Mouse (Mus musculus): ENCODE data around the gene Dgki.

Gene Dgki

DNA sequence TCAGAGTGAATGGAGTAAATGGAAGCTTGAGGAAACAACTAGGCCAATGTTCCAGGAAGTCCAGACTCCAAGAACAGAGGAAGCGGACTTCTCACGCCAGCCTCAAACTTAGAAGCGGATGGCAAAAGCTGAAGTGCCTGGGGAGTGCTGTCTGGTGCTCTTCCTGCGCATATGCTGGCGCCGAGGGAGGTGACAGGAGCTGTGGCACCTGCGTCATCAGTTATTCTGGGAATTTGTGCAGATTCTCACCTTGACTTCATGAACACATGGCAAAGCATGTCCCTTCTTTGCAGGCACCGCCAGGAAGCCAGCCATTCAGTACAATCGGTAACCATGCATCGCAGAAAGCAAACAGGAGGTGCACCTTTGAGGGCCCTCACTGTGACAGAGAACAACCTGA is 301.0 kb downstream of the Dgki start:
- DNase-seq: peak; percentile 34

DNA sequence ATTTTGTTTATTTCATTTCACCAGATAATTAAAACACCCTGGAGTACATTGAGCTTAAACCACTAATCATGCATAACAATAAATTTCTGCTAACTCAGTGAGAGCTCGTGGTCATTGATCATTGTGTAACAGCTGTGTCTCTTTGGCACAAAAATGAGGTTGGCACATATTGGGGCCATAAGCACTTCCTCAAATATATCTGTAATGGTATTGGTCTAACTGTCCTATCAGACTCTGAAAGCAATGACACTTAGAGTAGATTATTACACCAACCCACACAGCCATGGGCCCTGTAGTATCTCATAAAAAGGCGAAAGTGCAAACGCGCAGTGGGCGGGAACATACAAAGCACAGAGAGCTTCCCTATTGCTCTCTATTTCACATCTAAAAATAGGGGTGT is 305.7 kb downstream of the Dgki start:
- DNase-seq: no peak

DNA sequence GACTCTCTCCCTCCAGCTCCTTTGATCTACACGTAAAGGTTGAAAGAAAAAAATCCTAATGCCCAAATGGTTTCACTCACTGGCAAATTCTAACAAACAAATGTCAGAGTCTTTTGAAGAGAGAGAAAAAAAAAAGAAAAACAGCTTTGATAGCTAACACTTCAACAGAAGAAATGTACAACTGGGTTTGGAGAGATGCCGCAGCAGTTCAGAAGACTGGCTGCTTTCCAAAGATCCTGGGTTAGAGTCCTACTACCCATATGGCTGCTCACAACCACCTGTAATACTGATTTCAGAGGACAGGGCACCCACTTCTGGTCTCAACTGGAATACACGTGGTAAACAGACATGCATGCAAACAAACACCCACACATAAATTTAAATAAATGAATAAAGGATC is 309.8 kb downstream of the Dgki start:
- DNase-seq: no peak

DNA sequence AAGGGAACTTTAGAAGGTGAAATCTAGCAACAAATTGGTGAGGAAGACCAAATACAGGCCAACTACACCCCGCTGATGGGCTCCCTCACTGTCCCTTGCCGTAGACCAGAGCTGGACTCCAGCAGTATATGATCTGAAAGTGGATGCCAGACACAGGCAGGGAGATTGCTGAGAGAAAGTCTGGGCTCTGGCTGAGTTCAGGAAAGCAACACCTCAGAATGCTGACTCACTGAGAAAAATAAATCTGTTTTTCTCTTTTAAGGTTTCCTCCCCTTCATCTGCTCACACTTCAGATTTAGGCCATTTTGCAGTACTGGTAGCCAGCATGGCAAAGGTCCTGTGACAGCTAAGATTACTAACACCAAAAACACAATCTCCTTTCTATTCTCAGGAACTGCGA is 311.2 kb downstream of the Dgki start:
- DNase-seq: no peak

DNA sequence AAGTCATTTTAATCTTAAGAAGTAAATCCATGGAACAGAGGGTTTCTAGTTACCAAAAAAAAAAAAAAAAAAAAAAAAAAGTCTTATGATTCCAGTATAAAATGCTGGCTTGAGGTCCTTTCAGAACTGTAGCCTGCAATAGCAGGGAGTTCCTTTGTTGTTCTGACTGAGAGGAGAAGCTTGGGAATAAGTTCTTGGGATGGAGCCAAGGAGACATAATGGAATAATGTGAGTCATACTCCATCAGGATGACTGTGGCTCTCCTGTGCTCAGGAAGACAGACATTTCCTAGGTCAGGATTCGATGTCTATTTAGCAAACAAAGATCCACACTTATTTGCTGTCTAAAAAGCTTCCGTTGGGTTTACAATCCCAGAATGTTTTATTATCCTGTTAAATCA is 318.3 kb downstream of the Dgki start:
- peak; percentile 54 for DNase-seq

DNA sequence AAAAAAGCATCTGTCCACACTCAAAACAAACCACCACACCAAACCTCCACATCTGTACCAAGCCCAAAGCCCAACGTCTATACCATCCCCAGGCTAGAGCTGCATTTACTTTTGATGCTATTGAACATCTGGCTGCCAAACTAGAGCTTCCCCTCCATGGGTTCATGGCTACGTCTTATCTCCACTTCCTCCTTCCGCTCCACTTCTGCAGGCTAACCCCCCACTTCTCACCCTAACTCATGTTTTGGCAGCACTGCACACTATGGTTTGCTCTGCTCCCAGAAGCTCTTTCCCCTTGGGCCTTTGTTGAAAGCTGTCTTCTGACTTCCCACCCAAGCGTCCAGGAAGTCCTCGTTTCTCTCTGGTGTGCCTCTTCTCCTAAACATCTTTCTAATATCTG is 319.5 kb downstream of the Dgki start:
- no peak for DNase-seq

DNA sequence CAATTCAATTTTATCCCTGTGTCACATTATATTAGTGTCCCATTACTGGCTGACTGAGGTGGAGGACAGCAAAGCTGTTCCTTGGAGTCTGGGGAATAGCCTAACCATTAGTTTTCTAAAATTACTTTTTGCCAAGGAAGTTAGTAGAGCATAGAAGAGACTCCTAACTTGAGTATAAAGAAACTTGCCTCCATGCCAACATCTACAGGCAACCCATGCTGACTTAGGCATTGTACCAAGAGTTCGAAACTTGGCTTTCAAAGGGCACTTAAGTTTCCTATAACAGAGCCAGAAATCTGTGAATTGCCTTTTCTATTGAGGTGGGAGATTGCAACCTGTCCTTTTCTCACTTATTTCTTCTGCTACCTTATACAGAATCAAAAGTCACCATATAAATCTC is 321.8 kb downstream of the Dgki start:
- DNase-seq: no peak

DNA sequence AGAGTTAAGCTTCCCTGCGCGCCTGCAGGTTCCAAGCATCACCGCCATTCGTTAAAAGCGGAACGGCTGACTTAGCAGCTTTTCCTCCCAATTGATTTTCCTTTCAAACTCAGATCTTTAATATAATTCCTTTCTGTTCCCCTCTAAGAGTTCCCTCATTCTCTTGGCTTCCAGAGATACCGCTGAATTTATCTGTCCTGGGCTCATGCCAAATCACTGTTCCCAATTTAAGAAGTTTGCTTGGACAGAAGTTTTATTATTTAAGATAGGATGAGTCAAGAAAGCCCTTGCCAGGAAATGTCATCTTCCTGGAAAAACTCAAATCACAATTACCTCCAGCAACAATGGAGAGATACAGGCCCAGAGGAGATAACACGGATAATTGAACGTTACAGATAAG is 326.9 kb downstream of the Dgki start:
- no peak for DNase-seq

DNA sequence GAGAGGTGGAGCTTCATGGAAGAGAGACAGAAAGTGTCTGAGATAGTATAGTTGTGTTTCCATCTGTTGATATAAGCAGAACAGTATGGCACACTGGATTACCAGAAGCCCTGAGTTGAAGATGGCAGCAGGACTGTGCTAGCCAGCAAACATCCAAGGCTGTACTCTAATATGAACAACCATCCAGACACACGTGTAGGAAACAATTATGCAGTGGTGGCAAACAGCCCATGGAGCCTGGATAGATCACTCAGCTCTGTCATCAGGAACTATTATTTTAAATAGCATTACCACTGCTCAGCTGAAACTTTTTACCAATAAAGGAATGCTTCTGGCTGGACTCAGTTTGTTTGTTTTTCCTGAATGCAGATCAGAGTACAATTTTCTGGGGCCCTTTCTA is 327.5 kb downstream of the Dgki start:
- DNase-seq: no peak

DNA sequence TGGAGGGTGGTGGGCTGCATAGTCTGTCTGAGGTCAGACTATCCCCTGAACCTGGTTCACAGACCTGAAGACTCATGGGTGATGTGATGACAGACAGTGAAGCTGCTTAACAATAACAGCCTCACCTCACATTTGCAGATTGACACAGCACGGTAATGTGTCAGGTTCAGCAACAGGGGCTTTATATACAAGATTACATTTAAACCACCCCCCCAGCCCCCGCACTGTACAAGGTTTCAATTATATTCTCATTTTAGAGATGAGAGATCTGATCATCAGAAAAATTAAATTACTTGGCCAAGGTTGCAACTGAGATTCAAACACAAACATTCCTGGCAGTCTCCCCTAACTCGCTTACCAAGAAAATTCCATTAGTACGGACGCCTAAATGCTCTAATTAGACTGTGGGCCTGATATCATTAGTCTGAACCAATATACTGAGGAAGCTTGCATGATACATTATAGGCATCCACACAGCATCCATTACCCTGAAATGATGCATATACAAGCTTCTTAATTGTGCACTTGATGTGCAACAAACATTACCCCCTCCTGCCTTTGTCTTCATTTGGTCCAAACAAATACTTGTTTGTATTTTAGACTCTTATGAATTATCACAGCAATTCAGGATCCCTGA is 330.6 kb downstream of the Dgki start:
- DNase-seq: no peak

DNA sequence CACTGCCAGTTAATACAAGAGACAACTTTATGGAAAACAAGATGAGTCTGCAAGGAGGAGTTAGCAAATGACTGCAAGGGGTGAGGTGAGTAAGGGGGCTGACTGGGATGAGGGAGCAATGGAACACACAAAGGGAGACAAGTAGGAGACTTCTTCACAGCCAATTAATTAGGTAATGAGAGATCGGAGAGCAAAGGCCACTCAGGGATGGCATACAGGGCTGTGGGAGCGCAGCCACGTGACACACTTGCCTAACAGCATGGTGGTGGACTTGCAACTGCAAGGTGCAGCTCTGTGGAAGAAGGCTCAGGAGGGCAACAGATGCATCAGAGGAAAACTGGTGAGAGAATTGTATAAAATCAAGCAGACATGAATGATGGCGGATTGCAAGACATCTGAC is 339.3 kb downstream of the Dgki start:
- DNase-seq: no peak

DNA sequence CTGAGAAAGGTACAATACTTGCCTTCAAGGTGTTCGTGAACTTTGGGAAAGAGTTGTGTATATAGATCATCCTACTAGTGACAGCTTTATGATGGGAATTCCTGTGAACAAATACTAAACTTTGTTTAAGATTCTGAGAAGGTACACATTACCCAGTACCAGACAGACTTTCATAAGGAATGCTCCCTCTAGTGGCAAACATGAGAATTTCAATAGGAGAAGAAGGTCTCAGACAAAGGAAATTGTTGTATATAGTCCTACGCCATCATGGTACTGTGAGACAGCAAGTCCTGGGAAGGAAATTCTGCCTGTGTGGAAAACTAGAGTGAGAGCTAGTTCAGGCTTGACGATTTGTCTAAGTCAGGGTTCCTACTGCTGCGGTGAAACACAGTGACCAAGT is 344.7 kb downstream of the Dgki start:
- no peak for DNase-seq

DNA sequence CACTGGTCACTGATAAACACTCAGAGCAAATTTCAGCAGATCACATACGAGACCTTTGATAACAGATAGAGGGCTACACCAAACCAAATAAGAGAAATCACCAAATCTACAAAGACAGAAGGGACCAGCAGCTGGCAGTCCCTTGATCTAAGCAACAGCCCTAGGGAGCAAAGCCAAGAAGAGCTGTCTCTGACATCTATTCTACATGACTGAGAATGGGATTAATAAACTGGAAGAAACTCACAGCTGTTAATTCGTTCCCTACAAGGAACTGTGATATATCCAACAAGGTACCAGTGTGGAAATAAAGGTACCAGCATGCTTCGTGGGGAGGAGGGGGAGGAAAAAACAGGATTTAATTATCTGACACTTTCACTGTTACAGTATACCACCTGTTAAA is 349.3 kb downstream of the Dgki start:
- DNase-seq: no peak

DNA sequence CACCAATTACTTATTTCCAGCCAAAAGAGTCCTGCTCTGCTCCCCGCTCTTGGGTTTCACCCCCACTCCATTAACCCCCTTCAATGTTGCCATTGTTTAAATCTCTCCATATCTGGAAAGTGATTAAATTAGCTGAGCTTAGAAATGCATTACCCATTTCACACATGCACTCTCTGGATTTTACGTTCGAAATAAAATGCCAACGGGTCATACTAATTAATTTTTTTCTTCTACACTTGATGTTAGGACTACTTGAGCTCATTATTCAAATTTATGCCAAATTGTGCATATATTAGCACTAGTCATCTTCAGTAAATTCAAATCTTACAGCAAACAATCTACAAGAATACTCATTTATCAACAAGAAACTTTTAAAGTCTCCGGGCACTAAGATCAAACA is 352.1 kb downstream of the Dgki start:
- no peak for DNase-seq

DNA sequence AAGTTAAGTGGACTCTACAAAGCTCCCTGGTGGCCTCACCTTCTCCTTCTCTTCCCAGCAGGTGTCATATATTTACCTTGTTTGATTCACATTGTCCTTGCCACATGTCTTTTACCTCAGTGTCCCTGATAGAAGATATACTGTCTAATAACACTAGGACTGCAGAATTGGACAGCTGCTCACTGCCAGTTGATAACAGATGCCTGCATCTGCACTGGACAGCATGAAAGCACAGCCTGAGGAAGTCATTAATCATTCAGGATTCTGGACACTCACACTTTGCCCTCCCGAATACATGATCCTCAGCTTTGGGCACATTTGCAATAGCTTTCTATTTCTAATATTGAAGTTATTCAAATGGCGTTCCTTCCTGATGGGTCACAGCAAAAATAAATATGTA is 362.5 kb downstream of the Dgki start:
- DNase-seq: no peak

DNA sequence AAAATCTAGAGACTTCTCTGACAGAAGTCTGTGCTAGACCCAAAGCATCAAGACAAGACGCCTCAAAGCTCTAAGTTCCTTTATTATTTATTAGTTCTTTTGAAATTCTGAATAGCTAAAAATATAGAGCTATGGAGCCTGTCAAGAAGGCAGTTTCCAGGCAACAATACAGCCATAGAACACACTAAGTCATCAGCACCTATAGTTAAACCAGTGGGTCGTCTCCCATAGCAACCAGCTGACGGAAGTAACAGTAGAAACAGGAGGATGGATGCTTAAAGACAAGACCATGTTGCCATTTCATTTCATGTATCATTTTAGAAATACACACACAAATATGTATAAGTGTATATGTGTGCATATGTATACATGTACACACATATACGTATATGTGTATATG is 363.2 kb downstream of the Dgki start:
- no peak for DNase-seq

DNA sequence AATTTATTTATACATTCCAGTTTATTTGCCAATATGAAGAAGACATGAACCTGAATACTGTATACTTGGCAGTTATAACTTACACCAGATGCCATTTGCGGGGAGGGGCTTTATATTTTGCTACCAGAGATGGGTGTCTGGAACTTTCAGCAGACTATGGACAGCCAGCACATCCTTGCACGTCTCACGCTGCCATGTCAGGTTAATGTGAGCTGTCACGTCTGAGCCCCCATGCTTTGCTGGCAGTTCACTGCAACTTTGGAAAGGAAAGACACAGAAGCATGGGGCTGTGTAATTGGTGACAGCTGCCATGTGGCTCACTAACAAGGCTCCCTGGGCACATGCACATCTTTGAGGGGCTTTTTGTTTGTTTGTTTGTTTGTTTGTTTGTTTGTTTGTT is 368.5 kb downstream of the Dgki start:
- no peak for DNase-seq

DNA sequence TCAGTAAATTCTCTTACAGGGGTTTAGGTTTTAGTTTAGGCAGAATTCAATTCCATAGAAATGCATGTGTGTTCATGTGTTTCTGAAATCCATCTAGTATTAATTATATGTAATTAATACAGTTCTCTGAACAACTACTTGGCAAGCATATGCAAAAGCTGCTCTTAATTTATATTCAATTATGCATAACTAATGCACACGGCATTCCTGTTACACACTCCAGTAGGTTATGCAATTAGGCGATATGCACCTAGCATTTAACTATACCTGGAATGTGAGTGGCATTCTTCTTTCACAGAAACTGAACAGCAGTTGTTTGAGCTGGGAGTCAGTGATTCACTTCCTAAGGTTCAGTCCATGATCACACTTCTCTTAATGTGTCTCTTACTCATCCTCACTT is 370.2 kb downstream of the Dgki start:
- no peak for DNase-seq

DNA sequence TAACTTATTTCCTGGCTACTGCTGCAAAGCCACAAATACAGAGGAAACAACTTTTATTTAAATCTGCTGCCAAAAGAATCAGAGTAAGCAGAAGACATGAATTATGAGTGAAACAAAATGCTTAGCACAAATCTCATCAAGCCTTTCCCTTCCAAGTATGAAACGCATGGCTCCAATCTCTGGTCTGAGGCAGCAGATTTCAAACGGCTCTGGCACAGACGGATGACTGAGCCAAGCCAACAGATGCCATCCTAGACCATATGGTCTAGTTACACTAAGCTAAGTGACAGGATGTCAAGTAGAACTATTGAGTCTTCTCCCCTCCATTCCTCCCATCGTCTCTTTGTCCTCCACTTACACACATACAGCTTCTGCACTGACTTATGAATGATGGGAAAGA is 373.5 kb downstream of the Dgki start:
- no peak for DNase-seq

DNA sequence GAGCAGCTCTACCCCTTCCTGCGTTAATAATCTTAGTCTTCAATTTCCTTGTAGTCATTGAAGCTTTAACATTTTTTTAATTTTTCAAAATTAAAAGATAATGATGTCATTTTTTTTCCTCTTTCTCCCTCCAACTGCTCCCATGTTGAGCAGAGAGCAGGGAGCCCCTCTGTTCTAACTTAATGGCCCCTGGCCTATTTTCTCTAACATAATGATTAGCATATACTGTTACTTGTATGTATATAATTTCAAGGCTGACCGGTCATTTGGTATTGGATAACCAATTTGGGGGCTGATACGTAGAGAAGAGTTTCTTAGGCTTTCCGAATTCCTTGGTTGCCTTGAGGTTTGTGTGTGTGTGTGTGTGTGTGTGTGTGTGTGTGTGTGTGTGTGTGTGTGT is 378.0 kb downstream of the Dgki start:
- DNase-seq: no peak

DNA sequence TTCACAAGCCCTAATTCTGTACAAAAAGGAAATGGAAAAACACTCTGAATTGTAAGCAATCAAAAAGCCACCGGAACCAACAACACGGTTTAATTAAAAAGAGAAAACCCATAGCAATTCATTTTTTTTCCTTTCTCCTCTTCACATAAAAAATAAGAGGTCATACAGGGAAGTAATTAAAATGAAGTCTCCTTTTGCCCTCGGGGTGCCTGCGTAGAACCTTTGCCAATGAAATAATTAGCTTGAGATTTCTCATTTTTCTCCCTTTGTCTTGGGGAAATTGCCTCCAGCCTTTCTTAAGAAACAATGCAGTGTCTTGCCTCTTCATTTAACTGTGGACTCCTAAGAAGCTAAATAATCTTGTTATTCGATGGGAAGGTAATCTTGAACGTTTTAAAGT is 388.4 kb downstream of the Dgki start:
- no peak for DNase-seq

DNA sequence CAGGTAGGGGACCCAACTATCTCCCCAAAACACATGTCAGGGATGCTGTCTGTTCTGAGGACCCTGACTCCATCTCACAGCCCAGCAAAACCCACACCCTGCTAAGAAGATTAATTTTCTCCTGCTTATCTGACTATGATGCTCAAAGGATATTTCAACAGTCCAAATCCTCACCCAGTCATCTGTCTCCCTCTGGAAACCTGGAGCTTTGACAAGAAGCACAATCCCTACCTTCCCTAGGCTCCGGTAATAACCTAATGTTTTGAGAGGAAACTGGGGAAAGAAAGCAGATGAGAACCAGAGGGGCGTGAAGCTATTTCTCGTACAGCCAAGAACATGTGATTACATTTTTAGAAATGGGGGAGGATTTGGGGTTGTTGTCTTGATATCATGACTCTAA is 392.8 kb downstream of the Dgki start:
- no peak for DNase-seq

DNA sequence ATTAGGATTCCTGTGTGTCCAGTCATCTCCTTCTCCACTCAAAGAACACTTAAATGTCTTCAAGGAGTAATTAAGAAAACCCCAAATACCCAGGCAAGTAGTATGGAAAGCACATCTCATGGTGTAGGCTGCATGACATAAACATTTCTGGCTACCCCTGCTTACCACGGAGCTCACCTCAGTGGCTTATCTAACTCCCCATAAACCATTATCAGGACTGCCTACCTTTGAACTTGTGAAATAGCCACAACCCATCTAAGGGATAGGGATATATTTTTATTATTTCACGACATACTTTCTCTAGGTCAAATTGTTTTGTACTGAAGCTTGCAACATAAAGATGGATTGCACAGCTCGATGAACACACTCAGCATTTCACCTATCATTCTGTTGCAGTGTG is 394.0 kb downstream of the Dgki start:
- DNase-seq: no peak

DNA sequence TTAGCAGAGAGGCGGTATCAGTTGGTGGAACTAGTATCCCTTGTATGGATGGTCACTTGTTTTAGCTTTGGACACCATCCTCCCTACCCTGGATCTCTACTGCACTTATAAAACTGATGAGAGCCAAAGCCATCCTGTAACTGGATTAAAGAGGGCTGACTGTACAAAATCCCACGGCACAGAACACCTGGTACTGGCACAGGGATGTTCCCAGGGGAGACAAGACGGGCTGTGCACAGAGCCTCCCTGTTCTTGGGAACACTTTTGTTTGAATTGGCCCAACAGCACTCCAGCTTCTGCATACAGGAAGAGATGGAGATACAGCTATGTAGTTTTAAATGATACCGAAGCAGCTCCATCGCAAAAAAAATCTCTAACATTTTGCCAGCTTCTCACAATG is 395.1 kb downstream of the Dgki start:
- no peak for DNase-seq

DNA sequence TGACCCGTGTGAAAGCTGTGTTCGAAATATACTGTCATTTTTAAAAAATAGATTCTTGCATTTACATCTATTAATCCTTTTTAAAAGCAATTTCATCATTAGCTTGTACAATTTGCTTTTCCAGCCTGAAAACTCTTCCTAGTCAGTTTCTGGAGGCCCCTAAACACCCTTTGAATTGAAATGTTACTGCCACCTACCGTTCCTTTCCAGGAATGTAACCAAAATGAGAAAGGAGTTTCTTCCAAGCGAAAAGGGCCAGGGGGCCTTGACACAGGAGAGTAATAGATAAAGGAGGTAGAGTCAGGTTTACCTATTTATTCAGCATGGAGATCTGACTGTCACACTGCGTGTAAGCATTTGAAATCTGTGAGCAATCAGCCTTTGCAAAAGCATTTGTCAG is 396.2 kb downstream of the Dgki start:
- DNase-seq: peak; percentile 73
